Mouse (Mus musculus): ENCODE results near the gene Flrt2.
A peak's percentile ranks its signal among the peaks of the same experiment; 100 is the strongest.

Gene Flrt2

GRCm38 (mm10) chr12:95737571-95737970 lies 45.5 kb downstream of the Flrt2 start:
- no peak for DNase-seq

GRCm38 (mm10) chr12:95738031-95738430 lies 46.0 kb downstream of the Flrt2 start:
- DNase-seq = peak in 1 of 2 experiments; percentile 17

- peak; percentile 34 to 39 for DNase-seq
These were observed 46.6 kb downstream of the Flrt2 start for GRCm38 (mm10) chr12:95738491-95739135.

- peak; percentile 14 to 26 for DNase-seq
These were observed 47.7 kb downstream of the Flrt2 start for GRCm38 (mm10) chr12:95739739-95740138.

- DNase-seq = no peak
These were observed 49.3 kb downstream of the Flrt2 start for GRCm38 (mm10) chr12:95741296-95741695.

- no peak for DNase-seq
These were observed 52.3 kb downstream of the Flrt2 start for GRCm38 (mm10) chr12:95744307-95744706.

GRCm38 (mm10) chr12:95746856-95747579 lies 55.0 kb downstream of the Flrt2 start:
- no peak for DNase-seq

GRCm38 (mm10) chr12:95748760-95749159 lies 56.7 kb downstream of the Flrt2 start:
- DNase-seq = no peak

GRCm38 (mm10) chr12:95749248-95749647 lies 57.2 kb downstream of the Flrt2 start:
- no peak for DNase-seq

GRCm38 (mm10) chr12:95759212-95759746 lies 67.3 kb downstream of the Flrt2 start:
- DNase-seq = no peak

GRCm38 (mm10) chr12:95765255-95765654 lies 73.2 kb downstream of the Flrt2 start:
- DNase-seq = no peak

GRCm38 (mm10) chr12:95769041-95769440 lies 77.0 kb downstream of the Flrt2 start:
- no peak for DNase-seq

- DNase-seq = peak; percentile 28 to 31
These were observed 78.2 kb downstream of the Flrt2 start for GRCm38 (mm10) chr12:95770251-95770650.

GRCm38 (mm10) chr12:95790146-95790545 lies 98.1 kb downstream of the Flrt2 start:
- DNase-seq = no peak

GRCm38 (mm10) chr12:95816660-95817059 lies 124.6 kb downstream of the Flrt2 start:
- no peak for DNase-seq
